Mouse (Mus musculus) kidney, adult 2 months (tissue): ENCODE results near the gene Rin3.

Experiments used
- CTCF ChIP-seq: fragments of 200-500 bp; conservative IDR thresholded peaks from 2 replicates; pipeline ENCODE4 v1.5.1; 2011; ENCODE audit warnings: low read depth, mild to moderate bottlenecking, control low read depth, low read length, moderate library complexity, mixed read lengths; ENCODE audit not compliant: insufficient read depth, insufficient read length
- POLR2A ChIP-seq: fragments of 200-500 bp; IDR thresholded peaks from one replicate; pipeline ENCODE4 v1.6.1; 2011; ENCODE audit warnings: low read depth, low read length, control low read depth

- no peak for TF ChIP-seq CTCF
- no peak for TF ChIP-seq POLR2A
These were observed 141.6 kb downstream of the Rin3 start for GRCm38 (mm10) chr12:102424456-102424855.
